27 mouse cellular contexts compared by ENCODE assay signal in genomic region chrX:159388953-159389352, GRCm38 (mm10). TPM values are rescaled to one million over a fixed set of nuclear protein-coding genes. Genes with fewer than 3 reads are reported as not detected.
DNase-seq lines count a peak whose midpoint lies in the region; ATAC-seq and TF ChIP-seq lines count a peak whose summit lies in the region.
"Had no signal": no experiment of that assay in that cellular context is flagged by ENCODE, and none has a peak within 500 bp of the region (broad histone marks: within the 10 kb centered on the region; RNA-seq: fewer than 3 reads in every experiment).

No protein-coding gene starts in this region.

- H3K9me3 ChIP-seq in midbrain, postnatal 0 days (ENCODE audit: low read length) = no peaks in the 10 kb centered on the region
- no peaks in the 10 kb centered on the region for H3K9me3 ChIP-seq in midbrain, embryonic 16.5 days (replicated peaks; ENCODE audit: control insufficient read depth, low read length, poor library complexity, severe bottlenecking)
- H3K9me3 ChIP-seq: forebrain, embryonic 10.5 days; G1E; heart, embryonic 13.5 days; hindbrain, embryonic 12.5 days; megakaryocyte, embryonic 14.5 days; midbrain, embryonic 15.5 days had no signal

- intact Hi-C loops in heart, postnatal 10 days (cut with DNase I) = no loop called here

- H3K4me3 ChIP-seq in midbrain, postnatal 0 days (ENCODE audit: low read depth, low read length) = no peak overlapping the region
- no peak overlapping the region for H3K4me3 ChIP-seq in midbrain, embryonic 16.5 days (ENCODE audit: low read depth, low read length)
- H3K4me3 ChIP-seq: forebrain, embryonic 10.5 days; heart, embryonic 13.5 days; hindbrain, embryonic 12.5 days; megakaryocyte, embryonic 14.5 days; midbrain, embryonic 15.5 days had no signal

- no peaks in the 10 kb centered on the region for H3K4me1 ChIP-seq in midbrain, postnatal 0 days (ENCODE audit: insufficient read depth, low read length)
- no peaks in the 10 kb centered on the region for H3K4me1 ChIP-seq in midbrain, embryonic 16.5 days (ENCODE audit: control insufficient read depth, insufficient read depth, low read length)
- H3K4me1 ChIP-seq: forebrain, embryonic 10.5 days; heart, embryonic 13.5 days; hindbrain, embryonic 12.5 days; megakaryocyte, embryonic 14.5 days; midbrain, embryonic 15.5 days had no signal

- TF ChIP-seq CTCF in midbrain, postnatal 0 days (IDR thresholded peaks at IDR 0.05) = no peak

- no peaks in the 10 kb centered on the region for H3K36me3 ChIP-seq in midbrain, postnatal 0 days (ENCODE audit: insufficient read depth, low read length)
- H3K36me3 ChIP-seq in midbrain, embryonic 16.5 days (ENCODE audit: control insufficient read depth, insufficient read depth, low read length) = peaks cover 2% of the 10 kb centered on the region
- H3K36me3 ChIP-seq: hindbrain, embryonic 12.5 days; midbrain, embryonic 15.5 days had no signal

- ATAC-seq in midbrain, postnatal 0 days (ENCODE audit: low FRiP score) = no peak
- ATAC-seq in midbrain, embryonic 16.5 days = no peak
- ATAC-seq: activated CD4-positive, CD25-positive, alpha-beta regulatory T cell, adult 4 months; forebrain, embryonic 16.5 days; inflammation-experienced regulatory T-cells, adult 6 months; liver, postnatal 0 days; midbrain, embryonic 15.5 days had no signal

- H3K27ac ChIP-seq in midbrain, postnatal 0 days (ENCODE audit: low read depth, low read length) = no peak overlapping the region
- H3K27ac ChIP-seq in midbrain, embryonic 16.5 days (ENCODE audit: low read length) = no peak overlapping the region
- H3K27ac ChIP-seq: forebrain, embryonic 10.5 days; heart, embryonic 13.5 days; hindbrain, embryonic 12.5 days; midbrain, embryonic 15.5 days had no signal

- no peak overlapping the region for H3K9ac ChIP-seq in midbrain, postnatal 0 days (replicated peaks; ENCODE audit: low read length, poor library complexity, severe bottlenecking)
- H3K9ac ChIP-seq in midbrain, embryonic 16.5 days (ENCODE audit: low read depth, low read length) = no peak overlapping the region
- H3K9ac ChIP-seq: heart, embryonic 13.5 days; hindbrain, embryonic 12.5 days; liver, postnatal 0 days; midbrain, embryonic 15.5 days had no signal

- H3K4me2 ChIP-seq in midbrain, postnatal 0 days (ENCODE audit: low read depth, low read length, poor library complexity, severe bottlenecking) = no peak overlapping the region
- no peak overlapping the region for H3K4me2 ChIP-seq in midbrain, embryonic 16.5 days (ENCODE audit: low read length)
- H3K4me2 ChIP-seq: heart, embryonic 13.5 days; hindbrain, embryonic 12.5 days; liver, embryonic 11.5 days; midbrain, embryonic 15.5 days had no signal

- H3K27me3 ChIP-seq in midbrain, postnatal 0 days (ENCODE audit: insufficient read depth, low read length) = no peaks in the 10 kb centered on the region
- no peaks in the 10 kb centered on the region for H3K27me3 ChIP-seq in midbrain, embryonic 16.5 days (ENCODE audit: control insufficient read depth, insufficient read depth, low read depth, low read length)
- H3K27me3 ChIP-seq: CH12.LX; heart, embryonic 13.5 days; hindbrain, embryonic 12.5 days; megakaryocyte, embryonic 14.5 days; midbrain, embryonic 15.5 days had no signal

- DNase-seq in cerebellum, postnatal 14 days = peak; percentile 11 to 75
- DNase-seq in cerebellum, adult 11-12 months = no peak
- DNase-seq in heart, postnatal 10 days = peak; percentile 13 to 67
- DNase-seq in heart, postnatal 4 days = no peak
- DNase-seq in midbrain, postnatal 0 days (ENCODE audit: low spot score) = peak; percentile 46
- DNase-seq in MN1 (ENCODE audit: low spot score) = no peak
- DNase-seq: adrenal gland, postnatal 14 days; B cell, adult 2 months; gastrocnemius, postnatal 10 days; kidney, adult 2 months; kidney, postnatal 10 days; liver, postnatal 0 days; lung, postnatal 36 days had no signal

RNA-seq across cellular contexts. Expression of gene Eif1ax, which starts 17.0 kb away (rescaled TPM):
- total RNA-seq in heart, postnatal 10 days (2021) = 10 to 100 TPM; 98.4 to 99.3 TPM
- 100 to 1,000 TPM; 103 to 114 TPM for total RNA-seq in heart, postnatal 4 days (2021)
- total RNA-seq in midbrain, postnatal 0 days (2014; rRNA removed) = 82.5 and 103 TPM in 2 replicates
- 76.7 and 82.3 TPM in 2 replicates for polyA plus RNA-seq in midbrain, postnatal 0 days (2015; fragmentation: Nextera tagmentation; extraction: Ambion mirVana)
- 91.2 and 97.3 TPM in 2 replicates for polyA plus RNA-seq in midbrain, embryonic 16.5 days (2015; fragmentation: Nextera tagmentation; extraction: Ambion mirVana)

RNA-seq across cellular contexts. Expression of gene Map7d2, which starts 25.4 kb away (rescaled TPM):
- total RNA-seq in heart, postnatal 10 days (2021) = 1 to 10 TPM in 1 of 2 experiments, under 1 TPM in 1; 0.93 to 1.4 TPM
- total RNA-seq in heart, postnatal 4 days (2021) = under 1 TPM; 0.86 to 0.95 TPM
- 35.6 and 38.9 TPM in 2 replicates for total RNA-seq in midbrain, postnatal 0 days (2014; rRNA removed)
- 57.3 and 61.7 TPM in 2 replicates for polyA plus RNA-seq in midbrain, postnatal 0 days (2015; fragmentation: Nextera tagmentation; extraction: Ambion mirVana)
- 42.8 and 44.8 TPM in 2 replicates for polyA plus RNA-seq in midbrain, embryonic 16.5 days (2015; fragmentation: Nextera tagmentation; extraction: Ambion mirVana)
- total RNA-seq: granulocyte monocyte progenitor cell, adult 5-6 weeks had no signal
- polyA plus RNA-seq: activated CD4-positive, CD25-positive, alpha-beta regulatory T cell, adult 4 months; G1E; inflammation-experienced regulatory T-cells, adult 6 months; liver, postnatal 0 days; spleen, adult 2 months had no signal

Comparison
In these comparisons a context has a peak if more than half of its experiments do, and no peak if none do; other contexts are left out.
1. DNase-seq: peak in cerebellum, postnatal 14 days (2 of 2), heart, postnatal 10 days (2 of 2) and midbrain, postnatal 0 days (single experiment); none in cerebellum, adult 11-12 months (single experiment), heart, postnatal 4 days (single experiment) and MN1 (single experiment).
2. RNA of gene Map7d2, which starts 25.4 kb away (total RNA-seq): 35.6 to 38.9 TPM in midbrain, postnatal 0 days; 0.93 to 1.4 TPM in heart, postnatal 10 days and 0.86 to 0.95 TPM in heart, postnatal 4 days; every median in the first group is over 10 times any median in the second.